In the genomic region with DNA sequence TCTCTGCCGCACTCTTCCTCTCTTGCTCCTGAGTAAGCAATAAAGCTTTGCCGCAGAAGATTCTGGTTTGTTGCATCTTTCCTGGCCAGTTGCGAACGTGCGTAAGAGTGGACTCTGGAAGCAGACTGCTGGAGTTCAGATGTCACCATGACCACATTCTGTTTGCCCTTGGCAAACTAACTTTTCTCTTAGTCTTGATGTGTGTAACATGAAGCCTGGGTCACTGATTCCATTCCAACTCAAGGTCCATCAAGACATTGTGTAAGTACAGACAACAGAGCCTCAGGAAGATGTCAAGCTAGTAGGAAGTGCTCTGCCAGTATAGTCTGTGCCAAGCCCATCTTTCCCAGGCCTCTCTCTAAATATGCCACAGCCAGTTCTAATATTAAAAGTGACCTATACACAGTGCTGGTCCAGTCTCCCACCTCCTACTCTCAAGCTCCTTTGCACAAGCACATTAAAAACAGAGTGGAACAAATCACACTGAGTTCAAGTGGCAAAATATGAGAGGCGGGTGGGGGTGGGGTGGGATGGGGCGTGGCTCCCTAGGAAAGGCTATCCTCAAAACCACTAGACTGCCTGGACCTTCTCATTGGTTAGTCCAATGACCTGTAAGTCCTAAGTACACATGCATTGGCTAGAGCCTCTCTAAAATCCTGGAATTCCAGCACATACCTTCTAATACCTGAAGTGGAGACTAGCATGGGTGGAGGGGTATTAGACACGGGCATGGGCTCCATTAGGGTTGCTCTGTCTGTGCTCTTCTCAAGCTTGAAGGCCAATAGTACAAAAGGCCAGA, we compare ENCODE assay signal across 19 mouse cellular contexts.
A peak's percentile ranks its signal among the peaks of the same experiment; 100 is the strongest.
DNase-seq lines count a peak whose midpoint lies in the region; ATAC-seq and TF ChIP-seq lines count a peak whose summit lies in the region.
"Had no signal": no experiment of that assay in that cellular context is flagged by ENCODE, and none has a peak within 500 bp of the region (broad histone marks: within the 10 kb centered on the region; RNA-seq: fewer than 3 reads in every experiment).

No protein-coding gene starts in this region.

- H3K27me3 ChIP-seq in lung, embryonic 15.5 days = no peaks in the 10 kb centered on the region
- no peaks in the 10 kb centered on the region for H3K27me3 ChIP-seq in liver, embryonic 16.5 days (ENCODE audit: control insufficient read depth, insufficient read depth, low read depth, low read length)
- H3K27me3 ChIP-seq: limb, embryonic 12.5 days; midbrain, embryonic 12.5 days; neural tube, embryonic 15.5 days had no signal

- ATAC-seq in lung, embryonic 15.5 days (ENCODE audit: borderline replicate concordance, extremely low read depth, low FRiP score, low TSS enrichment) = peak; percentile 66; the same call in 1 of the 2 replicates
- peak; percentile 68 for ATAC-seq in liver, embryonic 16.5 days (ENCODE audit: low read depth)
- ATAC-seq: intestine, postnatal 0 days had no signal

- no peak overlapping the region for H3K4me2 ChIP-seq in lung, embryonic 15.5 days
- H3K4me2 ChIP-seq in liver, embryonic 16.5 days (ENCODE audit: low read depth, low read length) = no peak overlapping the region
- H3K4me2 ChIP-seq: limb, embryonic 12.5 days; midbrain, embryonic 12.5 days; neural tube, embryonic 15.5 days had no signal

- no peak overlapping the region for H3K9ac ChIP-seq in lung, embryonic 15.5 days
- H3K9ac ChIP-seq in liver, embryonic 16.5 days (ENCODE audit: low read depth, low read length) = no peak overlapping the region
- H3K9ac ChIP-seq: forebrain, postnatal 0 days; limb, embryonic 12.5 days; midbrain, embryonic 12.5 days; neural tube, embryonic 15.5 days had no signal

- H3K27ac ChIP-seq in gastrocnemius, adult 2 months = peak overlapping the region; percentile 43; the same call in 1 of the 2 replicates
- H3K27ac ChIP-seq in lung, embryonic 15.5 days = peak overlapping the region; percentile 60
- peak overlapping the region; percentile 38 for H3K27ac ChIP-seq in embryonic fibroblast, embryonic 13.5 days (ENCODE audit: insufficient read depth, low read length)
- H3K27ac ChIP-seq in liver, embryonic 16.5 days (ENCODE audit: low read length) = peak overlapping the region; percentile 64
- H3K27ac ChIP-seq: forebrain, embryonic 10.5 days; heart, adult 2 months; limb, embryonic 12.5 days; midbrain, embryonic 12.5 days; neural tube, embryonic 15.5 days had no signal

- no peak for TF ChIP-seq POLR2A in embryonic fibroblast, embryonic 13.5 days (IDR thresholded peaks at IDR 0.05; ENCODE audit: low read depth, low read length)

- TF ChIP-seq CTCF in gastrocnemius, adult 2 months (IDR thresholded peaks at IDR 0.05) = no peak
- TF ChIP-seq CTCF in embryonic fibroblast, embryonic 13.5 days (IDR thresholded peaks at IDR 0.05; ENCODE audit: borderline replicate concordance, insufficient read depth, low read length) = no peak

- H3K4me1 ChIP-seq in lung, embryonic 15.5 days = peaks cover 39% of the 10 kb centered on the region
- peaks cover 29% of the 10 kb centered on the region for H3K4me1 ChIP-seq in embryonic fibroblast, embryonic 13.5 days (ENCODE audit: control insufficient read depth, insufficient read depth, low read length)
- H3K4me1 ChIP-seq in liver, embryonic 16.5 days (ENCODE audit: control insufficient read depth, low read depth, low read length) = peaks cover 29% of the 10 kb centered on the region
- H3K4me1 ChIP-seq: midbrain, embryonic 12.5 days had no signal

- no peak for DNase-seq in gastrocnemius, adult 2 months
- no peak for DNase-seq in gastrocnemius, postnatal 36 days
- DNase-seq in lung, postnatal 14 days = no peak
- no peak for DNase-seq in ovary, postnatal 14 days (ENCODE audit: low spot score)
- no peak for DNase-seq in cerebellum, adult 9-10 months
- DNase-seq: adrenal gland, postnatal 14 days; forebrain, postnatal 0 days; gastrocnemius, postnatal 25 days; spleen, adult 18-20 months; thymus, postnatal 25 days had no signal

- H3K4me3 ChIP-seq in gastrocnemius, adult 2 months = no peak overlapping the region
- no peak overlapping the region for H3K4me3 ChIP-seq in lung, embryonic 15.5 days
- no peak overlapping the region for H3K4me3 ChIP-seq in embryonic fibroblast, embryonic 13.5 days (ENCODE audit: insufficient read depth, low read length)
- H3K4me3 ChIP-seq in liver, embryonic 16.5 days (ENCODE audit: low read depth, low read length) = no peak overlapping the region
- H3K4me3 ChIP-seq: forebrain, embryonic 10.5 days; heart, adult 2 months; limb, embryonic 12.5 days; midbrain, embryonic 12.5 days; neural tube, embryonic 15.5 days had no signal

- intact Hi-C loops in gastrocnemius, adult 2 months (cut with DNase I) = no loop called here
- intact Hi-C loops in gastrocnemius, postnatal 36 days (cut with DNase I) = no loop called here

- peaks cover 20% of the 10 kb centered on the region; the same call in 1 of the 2 replicates for H3K36me3 ChIP-seq in lung, embryonic 15.5 days
- no peaks in the 10 kb centered on the region; the same call in none of the 2 replicates for H3K36me3 ChIP-seq in liver, embryonic 16.5 days (ENCODE audit: control insufficient read depth, insufficient read depth)
- H3K36me3 ChIP-seq: midbrain, embryonic 12.5 days had no signal

- whole genome bisulfite sequencing in lung, embryonic 15.5 days = 73% methylated on average over 8 of the region's 8 CpGs
- WGBS in liver, embryonic 16.5 days (ENCODE audit: insufficient replicate concordance) = 74% methylated on average over 8 of the region's 8 CpGs

- no peaks in the 10 kb centered on the region for H3K9me3 ChIP-seq in lung, embryonic 15.5 days
- no peaks in the 10 kb centered on the region for H3K9me3 ChIP-seq in liver, embryonic 16.5 days (replicated peaks; ENCODE audit: control insufficient read depth, low read length)
- H3K9me3 ChIP-seq: limb, embryonic 12.5 days; midbrain, embryonic 12.5 days; neural tube, embryonic 15.5 days had no signal
